Mouse (Mus musculus) brain, embryonic 14.5 days (tissue): Measurements from ENCODE around the gene Klk15.

Experiments used
- CTCF ChIP-seq: fragments of 200-500 bp; IDR thresholded peaks from 2 replicates; pipeline ENCODE4 v1.5.1; 2012; ENCODE audit warnings: inconsistent platforms, mild to moderate bottlenecking, moderate library complexity, borderline replicate concordance; ENCODE audit not compliant: insufficient read depth, insufficient read length; ENCODE audit errors: extremely low read depth
- POLR2A ChIP-seq: fragments of 200-500 bp; IDR thresholded peaks from 2 replicates; pipeline ENCODE4 v1.6.1; 2012; ENCODE audit warnings: mild to moderate bottlenecking, inconsistent platforms, borderline replicate concordance; ENCODE audit not compliant: poor library complexity, insufficient read depth, insufficient read length, severe bottlenecking; ENCODE audit errors: extremely low read depth

GRCm38 (mm10) chr7:43920582-43920981 is 13.0 kb upstream of the Klk15 start:
- TF ChIP-seq CTCF (no peak), POLR2A (no peak)
